Mouse (Mus musculus) lung, embryonic 15.5 days (tissue): ENCODE measurements around the gene Spata3. TPM values are rescaled to one million over a fixed set of nuclear protein-coding genes. Genes with fewer than 3 reads are reported as not detected.
A peak's percentile ranks its signal among the peaks of the same experiment; 100 is the strongest.
"Not testable (repeated sequence)": the region's sequence is repeated elsewhere in the genome, so short reads cannot be mapped to it uniquely, and the experiment has no call there.

Source experiments
- ATAC-seq: fragments of 200-750 bp; cut with Nextera tagmentation; 2 replicates; pipeline ENCODE4 v1.8.0; 2017; ENCODE audit warnings: moderate number of reproducible peaks, borderline replicate concordance; ENCODE audit not compliant: low FRiP score, low TSS enrichment; ENCODE audit errors: extremely low read depth
- H3K27ac ChIP-seq: fragments of 300-500 bp; sonication (generic); 2 replicates; pipeline ENCODE4 v1.5.1; 2015; ENCODE audit warnings: moderate library complexity, mild to moderate bottlenecking, inconsistent platforms
- H3K27me3 ChIP-seq: fragments of 300-500 bp; sonication (generic); 2 replicates; pipeline ENCODE4 v1.6.1; 2015; ENCODE audit warnings: inconsistent platforms
- H3K36me3 ChIP-seq: fragments of 300-500 bp; sonication (generic); 2 replicates; pipeline ENCODE4 v1.6.1; 2015; ENCODE audit warnings: inconsistent platforms
- H3K4me1 ChIP-seq: fragments of 300-500 bp; sonication (generic); 2 replicates; pipeline ENCODE4 v1.6.1; 2015; ENCODE audit warnings: inconsistent platforms
- H3K4me2 ChIP-seq: fragments of 300-500 bp; sonication (generic); 2 replicates; pipeline ENCODE4 v1.6.1; 2015; ENCODE audit warnings: inconsistent platforms, mild to moderate bottlenecking, moderate library complexity
- H3K4me3 ChIP-seq: fragments of 300-500 bp; sonication (generic); 2 replicates; pipeline ENCODE4 v1.5.1; 2015; ENCODE audit warnings: mild to moderate bottlenecking, inconsistent platforms
- H3K9ac ChIP-seq: fragments of 300-500 bp; sonication (generic); 2 replicates; pipeline ENCODE4 v1.6.1; 2015; ENCODE audit warnings: inconsistent platforms
- H3K9me3 ChIP-seq: fragments of 300-500 bp; sonication (generic); 2 replicates; pipeline ENCODE4 v1.6.1; 2016; ENCODE audit warnings: inconsistent platforms
- WGBS: fragments of 180-500 bp; shearing (Covaris S2); methylation state at CpG from one replicate; pipeline ENCODE4 v1.1.7; 2015; 5-methylcytosine and 5-hydroxymethylcytosine counted together
- polyA plus RNA-seq: library from polyadenylated mRNA; unstranded; fragments of >200 nt; fragmentation: Nextera tagmentation; extraction: Ambion mirVana; gene quantifications from 2 replicates; pipeline ENCODE4 v1.2.1, GENCODE M21; 2015

Spata3 gene
- polyA plus RNA-seq, 1 experiment from 2014 or later, result not detected

GRCm38 (mm10) chr1:85997221-85997620 lies 19.4 kb upstream of the Spata3 start:
- WGBS, result 86% methylated on average over 1 of the region's 1 CpGs
- ATAC-seq, result no peak
- Histone ChIP-seq H3K4me2 (no peak overlapping the region), H3K4me1 (no peaks in the 10 kb centered on the region), H3K36me3 (no peaks in the 10 kb centered on the region), H3K27me3 (no peaks in the 10 kb centered on the region), H3K27ac (no peak overlapping the region), H3K9me3 (no peaks in the 10 kb centered on the region), H3K9ac (no peak overlapping the region), H3K4me3 (no peak overlapping the region)

GRCm38 (mm10) chr1:85998012-85998411 lies 18.6 kb upstream of the Spata3 start:
- Histone ChIP-seq H3K36me3 (no peaks in the 10 kb centered on the region), H3K27ac (no peak overlapping the region), H3K4me1 (no peaks in the 10 kb centered on the region), H3K9me3 (no peaks in the 10 kb centered on the region), H3K4me3 (no peak overlapping the region), H3K9ac (no peak overlapping the region), H3K4me2 (no peak overlapping the region), H3K27me3 (no peaks in the 10 kb centered on the region)
- 72% methylated on average over 4 of the region's 4 CpGs for WGBS
- ATAC-seq, result no peak

- WGBS, result 77% methylated on average over 18 of the region's 18 CpGs
- Histone ChIP-seq H3K27ac (no peak overlapping the region), H3K36me3 (no peaks in the 10 kb centered on the region), H3K4me2 (no peak overlapping the region), H3K27me3 (no peaks in the 10 kb centered on the region), H3K4me1 (no peaks in the 10 kb centered on the region), H3K9me3 (no peaks in the 10 kb centered on the region), H3K4me3 (no peak overlapping the region), H3K9ac (no peak overlapping the region)
- no peak for ATAC-seq
These were observed 16.6 kb upstream of the Spata3 start for GRCm38 (mm10) chr1:85999853-86000570.

DNA sequence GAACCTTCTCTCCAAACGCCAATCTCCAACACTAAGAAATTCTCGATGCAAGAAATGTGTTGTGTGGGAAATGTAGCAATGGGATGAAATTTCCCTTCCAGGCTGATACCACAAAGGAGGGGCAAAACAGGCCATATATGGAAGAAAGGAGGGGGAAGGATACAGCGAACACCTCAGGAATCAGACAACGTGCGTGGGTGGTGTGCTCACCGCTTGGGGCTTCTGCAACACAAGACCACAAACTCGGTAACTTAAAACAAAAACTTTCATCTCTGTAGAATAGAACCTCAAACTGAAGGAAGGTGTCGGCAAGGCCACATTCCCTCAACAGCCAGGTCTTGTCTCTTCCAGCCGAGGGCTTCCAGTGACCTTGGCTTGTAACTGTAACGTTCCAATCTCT lies 11.1 kb upstream of the Spata3 start:
- Histone ChIP-seq H3K4me1 (no peaks in the 10 kb centered on the region), H3K27ac (no peak overlapping the region), H3K27me3 (no peaks in the 10 kb centered on the region), H3K36me3 (no peaks in the 10 kb centered on the region), H3K4me3 (no peak overlapping the region), H3K9me3 (no peaks in the 10 kb centered on the region), H3K9ac (no peak overlapping the region), H3K4me2 (no peak overlapping the region)
- no peak for ATAC-seq
- 80% methylated on average over 10 of the region's 10 CpGs for WGBS

- ATAC-seq, result no peak
- Histone ChIP-seq H3K27me3 (no peaks in the 10 kb centered on the region), H3K4me2 (no peak overlapping the region), H3K9me3 (no peaks in the 10 kb centered on the region), H3K4me1 (no peaks in the 10 kb centered on the region), H3K9ac (no peak overlapping the region), H3K27ac (no peak overlapping the region), H3K36me3 (no peaks in the 10 kb centered on the region), H3K4me3 (no peak overlapping the region)
- 84% methylated on average over 6 of the region's 6 CpGs for WGBS
These were observed 10.6 kb upstream of the Spata3 start for GRCm38 (mm10) chr1:86006040-86006439.

DNA sequence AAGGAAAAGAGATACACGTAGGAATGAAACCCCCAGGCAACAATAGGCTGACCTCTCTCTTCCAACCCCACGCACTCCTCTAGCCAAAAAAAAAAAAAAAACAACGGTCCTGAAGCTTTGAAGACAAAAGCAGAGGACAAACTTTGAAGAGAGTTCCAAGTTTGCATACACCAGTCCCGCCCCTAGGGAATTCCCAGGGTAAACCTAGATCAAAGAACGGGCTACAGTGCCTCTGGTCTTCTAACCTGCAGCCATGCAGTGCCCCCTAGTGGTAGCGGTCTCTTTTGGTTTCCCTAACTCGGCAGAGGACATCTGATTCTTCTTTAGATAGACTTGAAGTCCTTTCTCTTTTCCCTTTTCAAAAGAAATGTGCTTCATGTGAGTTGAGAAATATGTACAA lies 8.8 kb upstream of the Spata3 start:
- no peaks in the 10 kb centered on the region for H3K36me3 ChIP-seq
- H3K4me2 ChIP-seq, result peak overlapping the region; percentile 32
- no peak for ATAC-seq
- H3K4me1 ChIP-seq, result no peaks in the 10 kb centered on the region
- no peak overlapping the region for H3K4me3 ChIP-seq
- H3K27me3 ChIP-seq, result no peaks in the 10 kb centered on the region
- under 1% methylated on average over 7 of the region's 7 CpGs for WGBS
- H3K9ac ChIP-seq, result no peak overlapping the region
- no peaks in the 10 kb centered on the region for H3K9me3 ChIP-seq
- H3K27ac ChIP-seq, result no peak overlapping the region

DNA sequence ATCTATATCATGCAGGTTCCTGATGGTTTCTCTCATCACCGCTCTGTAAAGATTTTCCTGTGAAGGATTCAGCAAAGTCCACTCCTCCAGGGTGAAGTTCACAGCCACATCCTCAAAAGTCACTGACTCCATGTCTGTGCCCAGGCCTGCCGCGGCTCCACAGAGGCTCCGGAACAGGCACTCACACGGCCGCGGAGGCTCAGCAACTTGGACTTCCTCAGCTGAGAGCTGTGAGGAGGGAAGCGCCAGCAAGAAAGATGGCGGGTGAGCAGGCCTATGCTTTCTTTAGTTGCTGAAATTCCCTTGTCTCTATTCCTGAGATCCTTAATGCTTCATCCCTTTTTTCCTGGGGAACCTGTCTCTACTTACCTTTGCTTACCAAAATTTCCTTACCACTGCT lies 858 bp upstream of the Spata3 start:
- not testable (repeated sequence) for H3K9me3 ChIP-seq, H3K36me3 ChIP-seq, H3K27ac ChIP-seq, H3K4me3 ChIP-seq, H3K9ac ChIP-seq, H3K4me2 ChIP-seq, H3K4me1 ChIP-seq, ATAC-seq
- WGBS, result 97% methylated on average over 9 of the region's 9 CpGs
- H3K27me3 ChIP-seq, result peaks cover 34% of the 10 kb centered on the region

GRCm38 (mm10) chr1:86018235-86019055 lies 1.8 kb downstream of the Spata3 start:
- peak; percentile 46 for ATAC-seq
- Histone ChIP-seq H3K9me3 (no peaks in the 10 kb centered on the region), H3K4me2 (peak overlapping the region; percentile 89), H3K4me3 (peak overlapping the region; percentile 43), H3K36me3 (no peaks in the 10 kb centered on the region), H3K4me1 (0 out of 2 replicates have a peak, but pooled peaks cover 3% of the 10 kb centered on the region), H3K27me3 (peaks cover 34% of the 10 kb centered on the region), H3K27ac (no peak overlapping the region), H3K9ac (peak overlapping the region; percentile 38)
- WGBS, result 2% methylated on average over 60 of the region's 60 CpGs

GRCm38 (mm10) chr1:86021365-86021989 lies 4.9 kb downstream of the Spata3 start:
- Histone ChIP-seq H3K9ac (no peak overlapping the region), H3K36me3 (no peaks in the 10 kb centered on the region), H3K4me2 (no peak overlapping the region), H3K4me1 (0 out of 2 replicates have a peak, but pooled peaks cover 3% of the 10 kb centered on the region), H3K9me3 (no peaks in the 10 kb centered on the region), H3K4me3 (no peak overlapping the region), H3K27me3 (peaks cover 34% of the 10 kb centered on the region), H3K27ac (no peak overlapping the region)
- WGBS, result 66% methylated on average over 11 of the region's 11 CpGs
- ATAC-seq, result no peak

DNA sequence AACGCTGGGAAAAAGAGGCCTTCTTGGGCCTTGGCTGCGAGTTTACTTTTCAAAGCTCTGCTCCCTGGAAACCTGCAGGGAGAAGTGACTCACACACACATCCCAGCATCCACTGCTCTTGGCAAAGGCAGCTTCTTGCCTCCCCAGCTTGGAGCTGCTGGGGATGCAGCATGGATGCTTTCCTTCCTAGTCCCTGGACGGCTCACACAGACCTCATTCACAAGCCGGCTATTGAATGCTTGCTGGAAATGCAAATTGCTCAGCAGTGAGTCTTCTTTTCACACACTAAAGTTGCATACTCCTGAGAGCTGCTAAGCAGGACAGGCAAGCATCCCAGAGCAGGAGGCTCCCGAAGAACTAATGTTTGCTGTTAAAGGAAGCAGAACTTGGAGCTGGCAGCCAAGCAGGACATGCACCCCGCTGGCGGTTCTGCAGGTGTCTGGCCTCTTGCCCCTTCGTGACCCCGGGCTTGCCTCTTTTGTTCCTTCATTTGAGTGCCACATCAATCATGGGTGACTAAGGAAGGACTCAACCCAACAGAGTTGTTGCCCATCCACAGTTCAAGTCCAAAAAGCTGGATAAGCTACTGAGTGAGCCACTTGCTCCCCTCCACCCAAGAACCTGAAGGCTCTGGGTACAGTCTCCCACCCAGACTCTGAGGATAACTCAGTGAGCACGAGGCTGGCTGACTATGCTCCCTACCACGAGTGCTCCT lies 15.8 kb downstream of the Spata3 start:
- no peaks in the 10 kb centered on the region for H3K4me1 ChIP-seq
- H3K9me3 ChIP-seq, result no peaks in the 10 kb centered on the region
- no peak overlapping the region for H3K27ac ChIP-seq
- 18% methylated on average over 11 of the region's 11 CpGs for WGBS
- H3K27me3 ChIP-seq, result no peaks in the 10 kb centered on the region
- H3K4me3 ChIP-seq, result no peak overlapping the region
- H3K9ac ChIP-seq, result no peak overlapping the region
- no peak for ATAC-seq
- H3K36me3 ChIP-seq, result no peaks in the 10 kb centered on the region
- H3K4me2 ChIP-seq, result no peak overlapping the region

GRCm38 (mm10) chr1:86038191-86038951 lies 21.8 kb downstream of the Spata3 start:
- Histone ChIP-seq H3K36me3 (no peaks in the 10 kb centered on the region), H3K4me2 (no peak overlapping the region), H3K9me3 (0 out of 2 replicates have a peak, but pooled peaks cover 2% of the 10 kb centered on the region), H3K27me3 (peaks cover 3% of the 10 kb centered on the region; the same call in 1 of the 2 replicates), H3K4me1 (0 out of 2 replicates have a peak, but pooled peaks cover 5% of the 10 kb centered on the region), H3K4me3 (no peak overlapping the region), H3K27ac (peak overlapping the region; percentile 23; the same call in 1 of the 2 replicates), H3K9ac (no peak overlapping the region)
- ATAC-seq, result no peak
- 36% methylated on average over 3 of the region's 3 CpGs for WGBS
